Mouse (Mus musculus) limb, embryonic 10.5 days (tissue): ENCODE measurements around the gene Pikfyve. TPM values are rescaled to one million over a fixed set of nuclear protein-coding genes. Genes with fewer than 3 reads are reported as not detected.
"Not testable (repeated sequence)": the region's sequence is repeated elsewhere in the genome, so short reads cannot be mapped to it uniquely, and the experiment has no call there.

ENCODE experiments used
- DNase-seq: peaks from one replicate; pipeline ENCODE4 v3.0.0-alpha.2; 2017; ENCODE audit warnings: low spot score
- H3K27ac ChIP-seq: fragments of 300-500 bp; sonication (generic); 2 replicates; pipeline ENCODE4 v1.5.1; 2016; ENCODE audit warnings: mild to moderate bottlenecking
- H3K27me3 ChIP-seq: fragments of 300-500 bp; sonication (generic); 2 replicates; pipeline ENCODE4 v1.6.1; 2016; ENCODE audit warnings: low read depth, mild to moderate bottlenecking; ENCODE audit not compliant: poor library complexity, severe bottlenecking
- H3K36me3 ChIP-seq: fragments of 300-500 bp; sonication (generic); 2 replicates; pipeline ENCODE4 v1.6.1; 2016; ENCODE audit warnings: mild to moderate bottlenecking, moderate library complexity
- H3K4me1 ChIP-seq: fragments of 300-500 bp; sonication (generic); 2 replicates; pipeline ENCODE4 v1.6.1; 2016
- H3K4me3 ChIP-seq: fragments of 300-500 bp; sonication (generic); 2 replicates; pipeline ENCODE4 v1.5.1; 2016; ENCODE audit warnings: mild to moderate bottlenecking, moderate library complexity
- H3K9me3 ChIP-seq: fragments of 300-500 bp; sonication (generic); replicated peaks from 2 replicates; pipeline ENCODE4 v1.6.1; 2016; ENCODE audit warnings: mild to moderate bottlenecking
- WGBS: fragments of 180-500 bp; shearing (Covaris S2); methylation state at CpG from one replicate; pipeline ENCODE4 v1.1.7; 2016; 5-methylcytosine and 5-hydroxymethylcytosine counted together
- polyA plus RNA-seq: library from polyadenylated mRNA; unstranded; fragments of >200 nt; fragmentation: Nextera tagmentation; extraction: Ambion mirVana; gene quantifications from 2 replicates; pipeline ENCODE4 v1.2.1, GENCODE M21; 2016

The Pikfyve gene
- polyA plus RNA-seq, 1 experiment from 2014 or later = 13.1 TPM

DNA sequence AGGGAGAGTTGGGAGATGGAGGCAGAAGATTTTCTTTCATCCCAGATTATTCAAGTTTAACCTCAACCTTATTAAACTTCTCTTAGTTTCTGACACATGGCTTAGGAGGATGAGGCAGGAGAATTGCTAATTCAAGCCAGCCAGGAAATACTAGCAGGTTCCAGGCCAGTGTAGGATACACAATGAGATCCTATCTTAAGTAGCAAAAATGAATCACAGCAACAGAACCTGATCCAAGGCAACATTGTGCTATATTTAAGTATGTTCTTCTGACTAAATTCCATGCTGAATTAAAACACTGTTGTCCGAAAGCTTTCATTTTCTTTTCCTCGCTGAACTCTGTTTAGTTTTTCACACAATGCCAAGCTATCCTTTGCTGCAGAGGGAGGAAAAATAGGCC, 6.7 kb downstream of the Pikfyve start:
- H3K4me3 ChIP-seq = no peak overlapping the region
- no peak for DNase-seq
- peaks cover 54% of the 10 kb centered on the region for H3K36me3 ChIP-seq
- no peaks in the 10 kb centered on the region for H3K9me3 ChIP-seq
- no peaks in the 10 kb centered on the region for H3K27me3 ChIP-seq
- no peak overlapping the region for H3K27ac ChIP-seq
- no peaks in the 10 kb centered on the region for H3K4me1 ChIP-seq
- WGBS = 96% methylated on average over 2 of the region's 2 CpGs

DNA sequence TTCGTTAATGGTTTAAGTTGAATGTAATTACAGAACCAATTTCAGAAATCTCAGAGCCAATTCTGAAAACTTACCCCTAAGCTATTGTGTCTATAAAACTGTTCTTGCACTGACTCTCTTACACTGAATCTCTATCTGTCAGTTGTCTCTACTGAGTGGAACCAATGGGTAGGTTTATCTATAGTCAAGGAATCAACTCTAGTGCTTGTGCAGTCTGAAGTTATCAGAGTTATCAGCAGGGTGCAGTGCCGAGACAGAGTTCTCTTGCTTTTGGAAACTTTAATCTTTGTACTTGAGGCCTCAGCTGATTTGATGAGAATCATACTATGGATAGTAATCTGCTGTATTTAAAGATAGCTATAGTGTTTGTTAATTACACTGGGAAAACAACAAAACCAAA, 11.9 kb downstream of the Pikfyve start:
- H3K27ac ChIP-seq = no peak overlapping the region
- no peaks in the 10 kb centered on the region for H3K4me1 ChIP-seq
- no peak for DNase-seq
- no peak overlapping the region for H3K4me3 ChIP-seq
- no peaks in the 10 kb centered on the region for H3K27me3 ChIP-seq
- H3K36me3 ChIP-seq = peaks cover 55% of the 10 kb centered on the region
- no peaks in the 10 kb centered on the region for H3K9me3 ChIP-seq
- WGBS = 95% methylated on average over 2 of the region's 2 CpGs

DNA sequence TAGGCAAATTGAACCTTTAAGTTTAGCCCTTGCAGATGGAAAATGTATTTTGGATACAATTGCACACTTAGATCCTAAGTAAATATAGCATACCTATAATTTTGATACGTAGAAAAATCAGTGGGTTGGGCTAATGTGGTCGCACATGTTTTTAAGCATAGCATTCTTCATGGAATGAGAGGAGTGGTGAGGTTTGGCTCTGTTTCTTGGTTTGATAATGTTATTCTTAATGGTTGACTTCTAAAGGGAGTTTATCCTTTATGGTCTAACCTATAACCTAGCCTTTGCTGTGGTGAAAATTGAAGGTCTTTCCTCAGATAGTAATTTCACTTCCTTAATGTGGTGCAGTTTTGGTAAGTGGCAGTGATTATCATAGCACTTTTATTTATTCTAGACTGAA, 12.4 kb downstream of the Pikfyve start:
- no peaks in the 10 kb centered on the region for H3K27me3 ChIP-seq
- no peak overlapping the region for H3K4me3 ChIP-seq
- 93% methylated on average over 2 of the region's 2 CpGs for WGBS
- H3K4me1 ChIP-seq = no peaks in the 10 kb centered on the region
- H3K27ac ChIP-seq = no peak overlapping the region
- H3K9me3 ChIP-seq = no peaks in the 10 kb centered on the region
- H3K36me3 ChIP-seq = peaks cover 55% of the 10 kb centered on the region
- no peak for DNase-seq

DNA sequence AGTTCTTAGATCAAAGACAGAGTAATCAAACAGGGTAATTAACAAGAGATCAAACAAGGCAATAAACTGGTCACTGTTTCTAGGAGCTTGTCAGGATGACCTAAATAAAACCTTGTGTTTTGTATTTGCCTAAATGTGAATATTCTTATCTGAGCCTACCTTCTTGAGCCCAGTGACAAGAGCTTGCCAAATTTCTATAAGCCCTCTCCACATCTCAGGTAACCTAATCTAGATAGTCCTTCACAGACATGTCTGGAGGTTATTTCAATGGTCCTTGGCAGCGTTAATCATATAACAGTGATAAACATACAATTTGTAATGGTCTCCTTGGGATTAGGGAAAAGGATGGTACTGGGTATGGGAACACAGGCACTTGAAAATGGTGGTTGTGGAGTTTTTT, 17.8 kb downstream of the Pikfyve start:
- Histone ChIP-seq H3K27me3 (no peaks in the 10 kb centered on the region), H3K27ac (no peak overlapping the region), H3K36me3 (peaks cover 72% of the 10 kb centered on the region), H3K9me3 (no peaks in the 10 kb centered on the region), H3K4me3 (no peak overlapping the region), H3K4me1 (no peaks in the 10 kb centered on the region)
- WGBS = 89% methylated on average over 1 of the region's 1 CpGs
- no peak for DNase-seq

DNA sequence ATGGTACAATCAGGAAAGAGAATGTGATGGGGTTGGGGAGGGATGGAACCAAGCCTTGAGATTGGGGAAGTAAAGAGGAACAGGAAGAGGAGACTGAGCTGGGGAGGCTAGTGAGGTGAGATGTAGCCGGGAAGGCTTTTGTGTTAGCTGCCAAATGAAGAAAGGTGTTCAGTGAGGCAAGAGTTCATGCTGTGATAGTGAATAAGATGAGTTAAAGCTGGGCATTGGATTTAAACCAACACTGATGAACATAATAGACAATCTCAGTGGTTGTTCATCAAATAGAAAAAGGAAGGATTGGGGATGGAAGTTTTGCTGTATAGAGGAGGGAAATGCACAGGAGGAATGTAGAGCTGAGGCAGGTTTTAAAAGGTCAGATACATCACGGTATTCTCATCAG, 26.7 kb downstream of the Pikfyve start:
- H3K27me3 ChIP-seq = no peaks in the 10 kb centered on the region
- H3K36me3 ChIP-seq = peaks cover 41% of the 10 kb centered on the region

DNA sequence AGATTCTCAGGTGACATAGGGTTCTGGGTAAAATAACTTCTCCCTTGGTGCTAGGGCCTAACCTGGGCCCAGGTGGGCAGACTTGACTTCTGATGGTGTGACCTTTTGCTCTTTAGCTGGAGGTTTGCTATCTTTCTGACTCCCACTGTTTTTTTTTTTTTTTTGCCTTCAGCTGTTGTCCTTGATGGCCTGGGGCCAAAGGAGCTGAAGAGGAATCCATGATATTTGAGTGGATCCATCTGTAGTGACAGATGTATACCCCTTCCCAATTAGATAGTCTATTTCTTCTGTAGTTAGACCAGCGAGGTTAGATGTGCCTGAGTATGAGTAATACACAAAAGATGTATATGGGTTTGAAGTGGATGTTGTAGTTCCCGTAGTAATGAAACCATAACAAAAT, 31.1 kb downstream of the Pikfyve start:
- H3K36me3 ChIP-seq = peaks cover 32% of the 10 kb centered on the region
- no peak overlapping the region for H3K4me3 ChIP-seq
- no peaks in the 10 kb centered on the region for H3K4me1 ChIP-seq
- WGBS = 88% methylated on average over 2 of the region's 2 CpGs
- H3K27me3 ChIP-seq = no peaks in the 10 kb centered on the region
- no peak overlapping the region for H3K27ac ChIP-seq
- no peak for DNase-seq
- H3K9me3 ChIP-seq = no peaks in the 10 kb centered on the region

More for the DNA sequence above, 26.7 kb downstream of the Pikfyve start:
- 85% methylated on average over 2 of the region's 2 CpGs for WGBS
- H3K9me3 ChIP-seq = no peaks in the 10 kb centered on the region
- no peak for DNase-seq
- no peak overlapping the region for H3K27ac ChIP-seq
- H3K4me3 ChIP-seq = no peak overlapping the region
- no peaks in the 10 kb centered on the region for H3K4me1 ChIP-seq

DNA sequence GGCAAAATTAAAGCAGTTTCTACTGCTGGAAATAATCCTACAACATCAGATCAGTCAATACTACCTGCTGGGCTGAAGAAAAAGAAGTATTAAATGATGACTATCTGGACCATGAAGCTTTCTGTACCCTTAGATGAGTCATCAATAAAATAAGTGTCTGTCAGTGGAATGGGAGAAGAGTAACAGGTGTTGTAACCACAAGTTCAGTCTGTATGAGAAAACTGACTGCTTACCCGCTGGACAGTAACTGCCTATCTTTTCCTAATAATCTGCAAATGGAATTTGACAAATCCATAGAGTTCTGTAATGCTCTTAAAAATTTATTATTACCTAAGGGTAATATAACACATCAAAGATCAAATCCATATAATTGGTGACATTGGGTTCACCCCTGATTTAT, 31.5 kb downstream of the Pikfyve start:
- no peak for DNase-seq
- Histone ChIP-seq H3K9me3 (no peaks in the 10 kb centered on the region), H3K4me1 (no peaks in the 10 kb centered on the region), H3K27ac (no peak overlapping the region), H3K36me3 (peaks cover 35% of the 10 kb centered on the region), H3K27me3 (no peaks in the 10 kb centered on the region), H3K4me3 (no peak overlapping the region)
- WGBS = 89% methylated on average over 1 of the region's 1 CpGs

DNA sequence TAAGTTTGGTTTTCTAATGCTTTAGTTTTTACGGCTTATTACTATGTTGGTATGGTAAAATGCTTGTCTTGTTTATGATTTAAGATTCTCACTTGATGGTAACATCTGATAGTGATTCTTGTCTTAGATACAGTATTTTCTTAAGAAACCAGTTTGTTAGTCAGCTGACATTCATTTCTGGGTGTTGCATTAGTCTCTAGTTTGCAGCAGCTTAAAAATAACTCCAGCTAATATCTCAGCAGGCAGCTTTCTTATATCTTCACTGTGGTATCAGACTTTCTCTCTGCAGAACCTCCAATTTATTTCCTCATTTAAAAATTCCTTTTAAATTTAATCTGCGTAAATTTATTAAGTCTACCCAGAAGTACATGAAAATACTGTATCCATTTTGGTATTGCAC, 37.2 kb downstream of the Pikfyve start:
- 96% methylated on average over 2 of the region's 2 CpGs for WGBS
- no peak overlapping the region for H3K4me3 ChIP-seq
- H3K36me3 ChIP-seq = peaks cover 59% of the 10 kb centered on the region
- H3K4me1 ChIP-seq = no peaks in the 10 kb centered on the region
- no peak for DNase-seq
- H3K9me3 ChIP-seq = no peaks in the 10 kb centered on the region
- no peak overlapping the region for H3K27ac ChIP-seq
- H3K27me3 ChIP-seq = no peaks in the 10 kb centered on the region

DNA sequence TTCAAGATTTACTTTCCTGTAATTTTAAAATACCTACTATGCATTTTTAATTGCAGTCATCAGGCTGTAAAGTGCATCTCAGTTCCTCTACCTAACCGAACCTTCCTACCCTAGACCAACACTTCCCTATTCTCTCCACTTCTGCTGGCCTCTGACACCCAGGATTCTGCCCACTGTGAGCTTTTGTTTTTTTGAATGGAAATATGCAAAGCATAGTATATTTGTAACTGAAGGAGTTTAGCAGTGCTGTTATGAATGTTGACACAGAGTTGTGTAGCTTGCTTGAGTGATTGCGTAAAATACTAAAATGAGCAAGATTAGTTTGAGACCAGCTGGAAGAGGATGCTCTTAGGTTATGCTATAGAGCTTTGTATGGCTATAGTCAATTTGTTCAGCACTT, 41.2 kb downstream of the Pikfyve start:
- H3K27me3 ChIP-seq = no peaks in the 10 kb centered on the region

DNA sequence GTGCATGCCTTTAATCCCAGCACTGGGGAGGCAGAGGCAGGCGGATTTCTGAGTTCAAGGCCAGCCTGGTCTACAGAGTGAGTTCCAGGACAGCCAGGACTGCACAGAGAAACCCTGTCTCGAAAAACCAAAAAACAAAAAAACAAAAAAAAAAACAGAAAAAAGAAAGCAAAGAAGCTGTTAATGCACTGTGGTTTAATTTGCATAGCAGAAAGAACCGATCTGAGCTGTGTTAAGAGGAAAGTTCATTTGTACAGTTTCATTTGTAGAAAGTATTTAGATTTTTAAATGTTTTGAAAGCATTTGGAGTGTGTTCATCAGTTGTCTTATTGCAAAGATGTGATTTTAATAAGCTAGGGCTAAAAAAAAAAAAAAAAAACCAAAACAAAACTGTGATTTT, 43.3 kb downstream of the Pikfyve start:
- H3K27me3 ChIP-seq, H3K4me3 ChIP-seq, DNase-seq, H3K9me3 ChIP-seq, H3K27ac ChIP-seq, H3K4me1 ChIP-seq: not testable (repeated sequence)
- H3K36me3 ChIP-seq = peaks cover 24% of the 10 kb centered on the region
- WGBS = 95% methylated on average over 3 of the region's 3 CpGs

More for the DNA sequence above, 41.2 kb downstream of the Pikfyve start:
- 94% methylated on average over 2 of the region's 2 CpGs for WGBS
- Histone ChIP-seq H3K27ac (no peak overlapping the region), H3K36me3 (peaks cover 32% of the 10 kb centered on the region), H3K4me3 (no peak overlapping the region), H3K4me1 (no peaks in the 10 kb centered on the region), H3K9me3 (no peaks in the 10 kb centered on the region)
- no peak for DNase-seq

DNA sequence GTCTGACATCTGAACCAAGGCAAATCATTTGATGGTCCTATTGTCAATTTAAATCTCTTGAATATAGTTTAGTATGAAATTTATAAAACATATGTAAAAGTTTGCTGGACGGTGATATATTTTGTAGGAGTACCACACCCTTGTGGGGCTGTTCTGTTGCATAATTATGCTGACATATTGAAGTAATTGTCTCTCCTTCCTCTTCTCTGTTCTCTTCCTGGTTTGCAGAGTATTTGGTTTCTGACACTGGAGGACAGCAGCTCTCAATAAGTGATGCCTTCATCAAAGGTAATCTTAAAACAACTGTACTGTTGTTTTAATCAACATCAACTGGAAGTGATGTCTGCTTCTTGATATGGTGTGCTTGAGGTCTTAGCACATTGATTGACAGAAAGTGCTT, 44.1 kb downstream of the Pikfyve start:
- 86% methylated on average over 1 of the region's 1 CpGs for WGBS
- Histone ChIP-seq H3K4me3 (no peak overlapping the region), H3K9me3 (no peaks in the 10 kb centered on the region), H3K4me1 (no peaks in the 10 kb centered on the region), H3K27me3 (no peaks in the 10 kb centered on the region), H3K27ac (no peak overlapping the region), H3K36me3 (peaks cover 32% of the 10 kb centered on the region)
- DNase-seq = no peak

DNA sequence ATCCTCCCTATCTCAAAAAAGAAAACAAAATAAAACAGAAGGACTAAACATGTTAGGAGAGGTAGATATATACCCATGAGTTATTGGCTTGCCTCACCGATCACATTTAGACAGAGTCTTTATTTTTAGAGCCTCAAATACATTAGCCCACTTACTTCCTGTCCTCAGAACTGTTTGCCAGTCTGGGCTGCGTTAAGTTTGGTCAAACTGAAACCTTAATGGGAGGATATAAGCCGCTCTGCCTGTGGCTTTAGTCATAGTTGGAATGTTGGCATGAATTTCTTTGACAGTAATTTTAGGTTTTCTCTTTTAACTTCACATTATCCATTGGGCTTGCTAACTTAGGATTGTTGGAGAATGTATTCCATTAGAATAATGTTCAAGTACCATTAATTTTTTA, 51.2 kb downstream of the Pikfyve start:
- no peaks in the 10 kb centered on the region for H3K4me1 ChIP-seq
- no peaks in the 10 kb centered on the region for H3K27me3 ChIP-seq
- no peak overlapping the region for H3K27ac ChIP-seq
- no peak overlapping the region for H3K4me3 ChIP-seq
- DNase-seq = no peak
- no peaks in the 10 kb centered on the region for H3K9me3 ChIP-seq
- WGBS = 90% methylated on average over 3 of the region's 3 CpGs
- peaks cover 44% of the 10 kb centered on the region for H3K36me3 ChIP-seq

DNA sequence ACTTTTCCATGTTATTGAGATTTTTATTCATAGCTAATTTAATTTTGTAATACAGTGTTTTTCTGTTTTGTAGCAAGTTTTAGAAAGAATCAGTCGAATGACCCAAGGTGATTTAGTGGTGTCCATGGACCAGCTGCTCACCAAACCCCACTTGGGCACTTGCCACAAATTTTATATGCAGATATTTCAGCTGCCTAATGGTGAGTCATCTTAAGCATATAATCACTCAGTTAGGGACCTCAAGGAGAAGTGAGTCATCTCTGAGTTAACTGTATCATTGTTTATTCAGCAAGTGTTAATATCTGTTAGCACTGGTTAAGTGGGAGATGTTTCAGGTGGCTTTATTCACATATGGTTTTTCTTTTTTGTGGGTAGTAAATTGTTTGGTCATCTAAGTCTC, 59.2 kb downstream of the Pikfyve start:
- H3K4me1 ChIP-seq = no peaks in the 10 kb centered on the region
- no peaks in the 10 kb centered on the region for H3K9me3 ChIP-seq
- no peaks in the 10 kb centered on the region for H3K27me3 ChIP-seq
- 90% methylated on average over 1 of the region's 1 CpGs for WGBS
- no peak for DNase-seq
- no peak overlapping the region for H3K4me3 ChIP-seq
- H3K36me3 ChIP-seq = peaks cover 36% of the 10 kb centered on the region
- H3K27ac ChIP-seq = no peak overlapping the region

DNA sequence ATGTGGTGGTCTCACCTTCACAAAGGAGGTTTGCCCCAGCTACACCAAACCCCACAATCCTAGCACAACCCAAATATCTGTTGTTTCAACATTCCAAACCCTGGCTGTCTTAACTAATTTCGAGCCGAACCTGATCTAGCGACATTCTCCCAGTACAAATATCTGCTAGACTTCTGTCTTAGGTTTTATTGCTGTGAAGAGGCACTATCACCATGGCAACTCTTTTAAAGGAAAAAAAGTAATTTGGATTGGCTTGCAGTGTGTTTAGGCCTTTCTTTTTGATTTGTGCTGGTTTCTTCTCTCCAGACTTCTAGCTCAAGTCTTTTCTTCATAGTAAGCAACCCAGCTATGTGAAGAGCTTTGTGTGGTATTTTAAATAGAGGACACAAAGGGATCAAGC, 94.0 kb downstream of the Pikfyve start:
- no peak for DNase-seq
- H3K9me3 ChIP-seq = no peaks in the 10 kb centered on the region
- 72% methylated on average over 3 of the region's 3 CpGs for WGBS
- no peaks in the 10 kb centered on the region for H3K27me3 ChIP-seq
- 0 out of 2 replicates have a peak, but pooled peaks cover 7% of the 10 kb centered on the region for H3K36me3 ChIP-seq
- no peak overlapping the region for H3K4me3 ChIP-seq
- H3K4me1 ChIP-seq = no peaks in the 10 kb centered on the region
- no peak overlapping the region for H3K27ac ChIP-seq
